Mouse (Mus musculus) G1E-ER4 (cell line): ENCODE results near the gene Mon1a. TPM values are rescaled to one million over a fixed set of nuclear protein-coding genes. Genes with fewer than 3 reads are reported as not detected.

Experiments
- GATA1 ChIP-seq: IDR thresholded peaks from one replicate; pipeline ENCODE4 v1.8.0; 2012; ENCODE audit warnings: low read length, inconsistent platforms
- polyA plus RNA-seq: library from polyadenylated mRNA; stranded (reverse); fragments of >175 nt; gene quantifications from 2 replicates; pipeline ENCODE4 v1.2.3, GENCODE M21; 2012

Gene Mon1a
- polyA plus RNA-seq, 1 experiment: 12.7 TPM

DNA sequence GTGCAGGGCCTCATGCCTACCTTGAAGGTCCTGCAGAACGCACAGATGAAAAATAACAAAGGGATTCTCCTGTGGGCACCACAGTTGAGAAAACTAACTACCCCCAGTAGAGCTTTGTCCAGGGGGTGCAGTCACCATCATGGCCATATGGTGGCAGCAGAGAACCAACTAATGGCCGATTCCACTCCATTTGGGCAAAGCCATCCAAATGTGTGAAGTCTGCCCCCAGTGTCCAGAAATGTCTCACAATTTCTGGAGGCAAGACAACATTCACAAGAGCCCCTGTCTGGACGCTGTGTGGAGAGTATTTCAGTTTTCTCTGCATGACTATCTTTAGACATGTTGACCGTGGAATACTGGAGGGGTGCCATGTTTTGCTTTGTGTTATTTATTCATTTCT is 16.8 kb downstream of the Mon1a start:
- no peak for TF ChIP-seq GATA1

DNA sequence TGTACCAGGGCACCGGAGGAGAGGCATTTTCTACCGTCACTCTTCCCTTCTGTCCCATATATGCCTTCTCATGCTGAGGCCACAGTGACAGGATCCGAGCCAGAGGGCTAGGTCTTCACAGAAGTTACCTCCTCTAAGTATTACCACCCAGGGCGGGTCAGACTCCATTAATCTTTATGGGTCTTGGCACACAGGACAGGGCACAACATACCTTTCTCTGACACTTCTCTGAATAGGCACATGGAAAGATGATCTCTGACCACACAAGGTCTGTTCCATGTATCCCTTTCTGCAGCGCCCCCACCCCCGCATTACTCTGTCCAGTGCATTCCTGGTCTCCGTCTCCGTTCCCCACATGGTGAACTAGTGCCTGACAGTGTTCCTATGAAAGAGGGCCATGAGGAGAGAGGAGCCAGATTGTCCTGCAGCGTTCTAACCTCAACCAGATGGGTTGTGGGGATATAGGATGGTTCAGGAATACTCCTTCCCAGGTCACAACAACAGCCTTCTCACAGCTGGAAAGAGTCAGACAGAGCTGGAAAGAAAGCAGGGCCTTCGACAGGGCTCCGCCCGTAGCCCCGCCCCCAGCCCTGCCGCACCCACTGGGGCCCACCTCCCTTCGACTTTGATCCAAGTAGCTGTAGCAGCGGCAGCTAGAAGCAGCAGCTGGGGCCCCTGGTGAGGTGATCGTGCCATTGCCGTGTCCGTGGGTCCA is 18.5 kb downstream of the Mon1a start, which contains the start of gene Mst1r:
Mst1r (plus strand) TSS at position 622 of the 715 bp plus-strand sequence.
- no peak for TF ChIP-seq GATA1

DNA sequence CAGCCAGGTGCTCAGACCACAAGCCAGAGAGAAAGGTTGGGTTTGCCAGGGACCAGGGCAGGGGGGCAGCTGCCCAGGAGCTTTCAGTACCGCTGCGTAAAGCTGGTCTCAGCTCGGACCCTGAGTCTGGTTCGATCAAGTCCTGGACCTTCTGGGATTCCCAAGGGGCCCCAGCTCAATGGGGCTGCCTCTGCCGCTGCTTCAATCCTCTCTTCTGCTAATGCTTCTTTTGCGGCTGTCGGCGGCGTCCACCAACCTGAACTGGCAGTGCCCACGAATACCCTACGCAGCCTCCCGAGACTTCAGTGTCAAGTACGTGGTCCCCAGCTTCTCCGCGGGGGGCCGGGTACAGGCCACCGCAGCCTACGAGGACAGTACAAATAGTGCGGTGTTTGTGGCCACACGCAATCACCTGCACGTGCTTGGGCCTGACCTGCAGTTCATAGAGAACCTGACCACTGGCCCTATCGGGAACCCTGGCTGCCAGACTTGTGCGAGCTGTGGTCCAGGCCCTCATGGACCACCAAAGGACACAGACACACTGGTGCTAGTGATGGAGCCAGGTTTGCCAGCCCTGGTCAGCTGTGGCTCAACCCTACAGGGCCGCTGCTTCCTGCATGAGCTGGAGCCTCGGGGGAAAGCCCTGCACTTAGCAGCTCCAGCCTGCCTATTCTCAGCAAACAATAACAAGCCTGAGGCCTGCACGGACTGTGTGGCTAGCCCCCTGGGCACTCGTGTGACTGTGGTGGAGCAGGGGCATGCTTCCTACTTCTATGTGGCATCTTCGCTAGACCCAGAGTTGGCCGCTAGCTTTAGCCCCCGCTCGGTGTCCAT is 19.2 kb downstream of the Mon1a start:
- no peak for TF ChIP-seq GATA1

DNA sequence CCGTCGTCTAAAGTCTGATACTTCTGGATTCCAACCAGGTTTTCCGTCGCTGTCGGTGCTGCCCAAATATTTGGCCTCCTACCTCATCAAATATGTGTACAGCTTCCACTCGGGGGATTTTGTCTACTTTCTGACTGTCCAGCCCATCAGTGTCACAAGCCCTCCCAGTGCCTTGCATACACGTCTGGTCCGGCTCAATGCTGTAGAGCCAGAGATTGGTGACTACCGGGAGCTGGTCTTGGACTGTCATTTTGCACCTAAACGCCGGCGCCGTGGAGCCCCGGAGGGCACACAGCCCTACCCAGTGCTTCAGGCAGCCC is 19.8 kb downstream of the Mon1a start:
- TF ChIP-seq GATA1: no peak

DNA sequence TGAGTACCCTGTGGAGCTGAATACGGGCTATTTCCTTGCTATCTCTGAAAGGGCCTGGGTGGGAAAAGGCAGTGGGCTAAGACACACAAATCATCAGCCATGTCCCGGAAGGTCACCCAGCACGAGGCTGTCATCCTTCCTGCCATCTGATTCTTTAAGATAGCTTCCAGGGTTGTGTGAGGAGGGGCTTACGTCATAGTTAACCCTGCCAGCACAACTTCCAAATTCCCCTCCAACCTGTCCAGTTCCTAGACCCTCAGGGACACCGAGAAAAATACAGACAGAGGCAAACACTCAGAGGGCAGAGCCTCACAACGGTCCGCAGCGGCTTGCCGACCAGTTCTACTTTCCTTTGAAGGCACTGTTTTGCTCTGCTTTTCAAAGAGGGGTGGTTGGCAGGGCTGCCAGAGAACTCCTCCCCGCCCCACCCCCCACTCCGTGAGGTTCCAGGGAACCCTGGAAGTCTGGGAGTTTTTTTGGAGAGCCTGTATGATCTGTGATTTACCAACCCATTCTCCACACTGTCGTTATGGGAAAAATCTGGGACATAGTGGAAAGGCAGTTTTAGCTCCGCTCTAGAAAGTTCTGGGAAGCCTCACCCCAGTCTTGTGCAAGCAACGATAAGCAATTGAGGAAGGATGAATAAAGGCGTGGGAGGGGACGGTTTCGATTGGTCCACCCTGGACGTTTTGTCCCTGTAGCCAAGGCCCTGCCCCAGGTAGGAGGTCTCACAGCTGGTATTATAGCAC is 20.6 kb downstream of the Mon1a start:
- TF ChIP-seq GATA1: no peak

DNA sequence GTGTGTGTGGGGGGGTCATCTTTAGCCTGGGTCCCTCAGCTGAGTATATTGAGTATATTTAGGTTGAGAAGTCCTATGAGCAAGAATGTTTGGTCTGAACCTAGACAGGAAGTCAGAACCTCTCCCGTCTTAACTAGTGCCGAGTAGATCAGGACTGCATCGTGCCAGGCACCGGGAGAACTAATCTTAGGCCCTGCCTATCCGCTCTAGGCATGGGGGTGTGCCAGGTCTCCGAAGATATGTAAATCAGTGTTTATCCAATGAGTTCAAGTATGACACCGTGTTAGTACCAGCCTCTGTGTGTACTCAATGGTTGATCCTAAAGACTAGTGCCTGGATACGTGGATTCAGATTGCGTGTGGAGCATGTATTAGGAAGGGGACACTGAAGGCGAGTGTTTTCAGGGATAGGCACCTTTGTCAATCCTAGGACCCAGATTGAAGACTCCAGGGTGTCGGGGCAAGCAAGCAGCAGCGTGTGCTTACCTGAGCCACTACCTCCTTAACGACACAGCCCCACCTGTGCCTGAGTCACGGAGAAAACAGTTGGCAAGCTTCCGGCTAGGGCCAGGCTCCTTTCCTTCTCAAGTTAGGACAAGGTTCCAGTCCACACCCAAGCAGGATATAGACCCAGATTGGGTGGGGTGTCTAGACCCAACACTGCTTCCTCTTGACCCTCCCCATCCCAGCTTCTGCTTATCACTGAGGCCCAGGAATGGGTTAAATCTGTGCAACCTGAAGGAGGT is 22.2 kb downstream of the Mon1a start:
- no peak for TF ChIP-seq GATA1

DNA sequence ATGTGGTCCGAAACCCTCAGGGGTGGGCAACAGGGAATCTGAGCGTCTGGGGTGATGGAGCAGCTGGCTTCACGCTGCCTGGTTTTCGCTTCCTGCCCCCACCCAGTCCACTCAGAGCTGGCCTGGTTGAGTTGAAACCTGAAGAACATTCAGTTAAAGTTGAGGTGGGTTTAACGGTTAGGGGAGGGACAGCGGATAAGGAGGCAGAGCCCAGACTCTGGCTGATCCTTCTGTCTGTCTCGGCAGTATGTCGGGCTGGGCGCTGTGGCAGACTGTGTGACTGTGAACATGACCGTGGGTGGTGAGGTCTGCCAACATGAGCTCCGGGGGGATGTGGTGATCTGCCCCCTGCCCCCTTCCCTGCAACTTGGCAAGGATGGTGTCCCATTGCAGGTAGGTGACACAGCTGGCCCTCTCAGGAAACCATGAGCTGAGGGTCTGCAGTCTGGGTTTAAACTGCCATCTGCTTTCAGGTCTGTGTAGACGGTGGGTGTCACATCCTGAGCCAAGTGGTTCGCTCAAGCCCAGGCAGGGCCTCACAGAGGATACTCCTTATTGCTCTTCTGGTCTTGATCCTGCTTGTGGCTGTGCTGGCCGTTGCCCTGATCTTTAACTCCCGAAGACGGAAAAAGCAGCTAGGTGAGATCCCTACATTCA is 26.9 kb downstream of the Mon1a start:
- no peak for TF ChIP-seq GATA1

DNA sequence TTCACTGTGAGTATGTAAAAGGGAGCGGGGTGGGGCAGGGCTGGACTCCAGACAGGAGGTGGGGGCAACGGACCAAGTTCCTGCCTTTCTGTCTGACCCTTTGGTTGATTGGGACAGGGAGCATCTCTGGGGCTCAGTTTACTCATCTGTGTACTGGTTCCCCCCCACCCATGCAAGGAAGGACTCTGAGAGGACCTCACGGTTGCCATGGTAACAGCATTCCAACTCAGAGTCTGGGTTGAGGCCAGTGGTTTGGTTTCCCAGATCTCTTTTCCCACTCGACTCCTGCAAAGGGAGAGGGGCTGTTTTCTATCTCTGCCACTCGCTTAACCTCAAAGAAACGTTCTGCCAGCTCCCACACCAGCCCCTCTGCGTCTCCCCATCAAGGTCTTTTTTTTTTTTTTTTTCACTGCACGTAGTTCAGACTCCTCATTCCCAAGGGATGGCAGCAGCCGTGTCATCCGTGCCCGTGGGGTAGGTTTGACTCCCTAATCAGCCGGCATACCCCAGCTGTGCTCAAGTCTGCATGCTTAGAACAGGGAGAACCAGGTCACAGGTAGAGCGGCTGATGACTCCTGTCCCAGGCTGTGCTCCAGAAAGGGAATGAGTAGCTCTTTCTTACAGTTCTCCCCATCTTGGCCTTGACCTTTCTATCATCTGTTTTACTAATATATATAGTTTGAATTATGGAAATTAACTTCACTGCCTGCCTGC is 30.1 kb downstream of the Mon1a start:
- no peak for TF ChIP-seq GATA1

DNA sequence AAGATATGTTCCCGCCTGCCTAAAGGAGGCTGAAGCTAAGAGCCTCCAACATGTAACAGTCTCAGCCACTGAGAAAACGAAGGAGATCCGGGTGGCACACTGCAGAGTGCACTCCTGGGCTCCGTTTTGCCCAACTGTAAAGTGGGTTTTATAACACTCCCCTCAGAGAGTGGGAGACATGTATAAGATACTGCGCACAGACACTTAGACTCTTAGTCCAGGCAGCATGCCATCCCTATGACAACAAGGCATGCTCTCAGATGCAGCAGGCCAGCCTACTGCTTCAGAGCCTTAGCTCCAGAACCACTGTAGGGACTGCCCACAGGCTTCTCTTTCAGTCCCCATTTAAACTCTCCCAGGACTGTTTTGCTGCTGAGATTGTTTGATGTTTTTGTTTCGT is 30.9 kb downstream of the Mon1a start:
- TF ChIP-seq GATA1: no peak

DNA sequence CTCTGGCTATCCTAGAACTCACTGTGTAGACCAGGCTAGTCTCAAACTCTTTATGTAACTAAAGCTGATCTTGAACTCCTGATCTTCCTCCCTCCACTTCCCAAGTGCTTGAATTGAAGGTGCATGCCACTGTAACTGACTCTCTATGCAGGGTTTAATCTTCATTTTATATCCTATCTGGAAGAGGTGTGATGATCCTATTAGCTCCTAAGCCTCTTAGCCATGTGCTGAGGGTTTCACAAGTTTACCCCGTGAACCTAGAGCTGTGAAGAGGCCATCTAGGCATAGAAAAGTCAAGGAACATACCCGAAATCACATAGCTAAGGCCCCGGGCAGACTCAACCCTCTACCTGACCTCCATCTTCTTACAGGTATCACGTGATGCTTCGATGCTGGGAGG is 31.5 kb downstream of the Mon1a start:
- TF ChIP-seq GATA1: no peak

DNA sequence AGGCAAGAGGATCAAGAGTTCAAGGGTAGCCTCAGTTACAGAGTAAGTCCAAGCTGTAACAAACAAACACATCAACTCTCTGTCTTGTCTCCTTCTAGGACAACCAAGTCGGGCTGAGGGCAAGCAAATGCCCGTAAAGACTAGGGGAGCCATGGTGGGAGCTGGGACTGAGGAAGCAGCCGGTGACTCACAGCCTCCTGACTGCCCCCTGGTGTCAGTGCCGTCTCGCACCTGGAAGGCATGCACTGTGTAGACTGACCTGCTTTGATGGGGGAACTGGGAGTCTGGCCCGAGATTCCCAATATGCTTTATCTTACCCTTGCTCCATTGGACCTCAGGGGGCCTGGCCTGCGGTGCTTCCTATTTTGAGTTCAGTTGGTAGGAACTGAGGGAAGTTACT is 35.1 kb downstream of the Mon1a start:
- no peak for TF ChIP-seq GATA1

DNA sequence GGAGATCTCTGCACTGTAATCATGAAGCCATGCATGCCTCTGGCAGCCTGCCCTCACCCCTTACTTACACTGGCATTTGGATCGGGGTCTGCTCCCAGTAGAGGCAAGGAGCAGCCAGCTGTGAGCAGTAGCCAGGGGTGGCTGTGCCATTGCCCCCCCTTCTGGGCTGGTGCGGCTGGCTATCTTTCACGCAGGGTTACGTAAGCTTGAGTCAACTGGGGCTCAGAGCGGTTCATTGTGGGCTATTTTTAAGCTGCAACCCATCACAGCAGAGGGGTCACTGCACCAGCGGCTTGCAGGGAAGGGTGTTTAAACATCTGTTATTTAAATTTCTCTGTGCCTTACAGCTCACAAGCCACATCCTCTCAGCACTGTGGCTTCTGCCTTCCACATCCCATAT is 36.0 kb downstream of the Mon1a start:
- no peak for TF ChIP-seq GATA1

DNA sequence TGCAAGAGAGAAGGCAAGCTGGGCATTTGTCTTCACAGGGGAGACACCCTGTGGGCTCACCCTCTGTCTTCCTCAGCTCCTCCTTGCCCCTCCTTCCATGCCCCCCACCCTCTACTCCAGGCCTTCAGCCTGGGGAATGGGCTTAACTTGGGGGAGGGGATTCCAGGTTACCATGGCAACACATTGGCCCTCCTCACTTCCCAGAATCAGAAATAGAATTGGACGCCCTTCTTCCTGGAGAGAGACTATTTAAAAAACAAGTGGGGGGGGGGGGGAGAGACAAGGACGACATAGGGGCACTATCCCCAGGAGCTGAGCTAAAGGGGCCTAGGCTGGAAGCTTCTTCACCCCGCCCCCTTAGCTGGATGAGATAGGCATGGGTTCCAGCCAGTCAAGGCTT is 37.3 kb downstream of the Mon1a start:
- no peak for TF ChIP-seq GATA1

DNA sequence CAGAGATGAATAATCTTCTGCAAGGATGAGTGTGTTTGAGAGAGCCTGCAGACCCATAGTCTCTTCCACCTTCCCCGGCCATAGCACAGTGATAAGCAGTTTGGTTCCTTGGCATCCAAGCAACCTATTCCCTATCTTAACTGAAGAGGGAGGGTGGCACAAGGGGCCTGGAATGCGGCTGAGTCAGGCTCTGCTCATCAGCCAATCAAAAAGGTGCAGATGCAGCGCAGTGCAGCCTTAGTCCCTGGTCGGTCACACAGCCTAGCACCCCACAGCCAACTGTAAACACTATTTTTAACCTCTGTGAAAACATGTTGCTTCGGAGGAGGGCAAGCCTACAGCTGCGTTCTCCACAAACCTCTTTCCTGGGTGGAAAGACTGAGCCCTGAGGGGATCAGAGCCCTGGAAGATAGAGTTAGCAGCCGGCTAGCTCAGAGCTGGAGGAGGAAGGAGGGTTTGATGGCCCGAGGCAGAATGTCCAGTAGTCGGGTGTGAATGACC is 39.0 kb downstream of the Mon1a start:
- no peak for TF ChIP-seq GATA1
